Mouse (Mus musculus): ENCODE results near the gene Msx1. TPM values are rescaled to one million over a fixed set of nuclear protein-coding genes. Genes with fewer than 3 reads are reported as not detected.
"Not testable (repeated sequence)": the region's sequence is repeated elsewhere in the genome, so short reads cannot be mapped to it uniquely, and the experiment has no call there.

Gene Msx1
- polyA plus RNA-seq, 1 experiment from 2014 or later = 73.2 TPM

- no peak overlapping the region for H3K4me3 ChIP-seq (ENCODE audit: low read depth, low read length)
- ATAC-seq (ENCODE audit: low read depth) = peak; percentile 37; the same call in 1 of the 2 replicates
- H3K27ac ChIP-seq (replicated peaks; ENCODE audit: low read depth, low read length) = no peak overlapping the region
- WGBS = 48% methylated on average over 15 of the region's 15 CpGs
- H3K9ac ChIP-seq (ENCODE audit: low read depth, low read length) = no peak overlapping the region
- H3K4me1 ChIP-seq (ENCODE audit: control insufficient read depth, insufficient read depth, low read length) = no peaks in the 10 kb centered on the region
- no peak overlapping the region for H3K4me2 ChIP-seq (ENCODE audit: low read depth, low read length)
- no peaks in the 10 kb centered on the region for H3K9me3 ChIP-seq (ENCODE audit: control insufficient read depth, low read length)
- H3K27me3 ChIP-seq (replicated peaks; ENCODE audit: control insufficient read depth, insufficient read depth, low read length) = no peaks in the 10 kb centered on the region
- DNase-seq (ENCODE audit: low spot score) = no peak
- H3K36me3 ChIP-seq (ENCODE audit: control insufficient read depth, insufficient read depth, low read length) = no peaks in the 10 kb centered on the region
Measured at GRCm38 (mm10) chr5:37851305-37851982, 27.1 kb upstream of the Msx1 start.

- H3K9ac ChIP-seq (ENCODE audit: low read depth, low read length) = no peak overlapping the region
- WGBS = 50% methylated on average over 8 of the region's 8 CpGs
- H3K9me3 ChIP-seq (ENCODE audit: control insufficient read depth, low read length) = no peaks in the 10 kb centered on the region
- no peak overlapping the region for H3K4me2 ChIP-seq (ENCODE audit: low read depth, low read length)
- H3K27me3 ChIP-seq (replicated peaks; ENCODE audit: control insufficient read depth, insufficient read depth, low read length) = no peaks in the 10 kb centered on the region
- no peaks in the 10 kb centered on the region for H3K4me1 ChIP-seq (ENCODE audit: control insufficient read depth, insufficient read depth, low read length)
- H3K4me3 ChIP-seq (ENCODE audit: low read depth, low read length) = no peak overlapping the region
- DNase-seq (ENCODE audit: low spot score) = no peak
- H3K27ac ChIP-seq (replicated peaks; ENCODE audit: low read depth, low read length) = no peak overlapping the region
- H3K36me3 ChIP-seq (ENCODE audit: control insufficient read depth, insufficient read depth, low read length) = no peaks in the 10 kb centered on the region
- no peak for ATAC-seq (ENCODE audit: low read depth)
Measured at GRCm38 (mm10) chr5:37848991-37849719, 24.8 kb upstream of the Msx1 start.

GRCm38 (mm10) chr5:37836267-37836646 is 11.9 kb upstream of the Msx1 start:
- Histone ChIP-seq H3K36me3 (ENCODE audit: control insufficient read depth, insufficient read depth, low read length) (no peaks in the 10 kb centered on the region), H3K4me2 (ENCODE audit: low read depth, low read length) (no peak overlapping the region), H3K9ac (ENCODE audit: low read depth, low read length) (no peak overlapping the region), H3K27me3 (replicated peaks; ENCODE audit: control insufficient read depth, insufficient read depth, low read length) (peaks cover 70% of the 10 kb centered on the region), H3K27ac (replicated peaks; ENCODE audit: low read depth, low read length) (no peak overlapping the region), H3K9me3 (ENCODE audit: control insufficient read depth, low read length) (no peaks in the 10 kb centered on the region), H3K4me1 (ENCODE audit: control insufficient read depth, insufficient read depth, low read length) (no peaks in the 10 kb centered on the region), H3K4me3 (ENCODE audit: low read depth, low read length) (no peak overlapping the region)
- DNase-seq (ENCODE audit: low spot score) (no peak), ATAC-seq (ENCODE audit: low read depth) (no peak)
- WGBS = 45% methylated on average over 3 of the region's 3 CpGs

GRCm38 (mm10) chr5:37835590-37836266 is 11.3 kb upstream of the Msx1 start:
- Histone ChIP-seq H3K9ac (ENCODE audit: low read depth, low read length) (no peak overlapping the region), H3K36me3 (ENCODE audit: control insufficient read depth, insufficient read depth, low read length) (no peaks in the 10 kb centered on the region), H3K27ac (replicated peaks; ENCODE audit: low read depth, low read length) (no peak overlapping the region), H3K4me2 (ENCODE audit: low read depth, low read length) (no peak overlapping the region), H3K4me3 (ENCODE audit: low read depth, low read length) (no peak overlapping the region), H3K4me1 (ENCODE audit: control insufficient read depth, insufficient read depth, low read length) (no peaks in the 10 kb centered on the region), H3K9me3 (ENCODE audit: control insufficient read depth, low read length) (no peaks in the 10 kb centered on the region), H3K27me3 (replicated peaks; ENCODE audit: control insufficient read depth, insufficient read depth, low read length) (peaks cover 75% of the 10 kb centered on the region)
- WGBS = 11% methylated on average over 6 of the region's 6 CpGs
- ATAC-seq (ENCODE audit: low read depth) (no peak), DNase-seq (ENCODE audit: low spot score) (no peak)

GRCm38 (mm10) chr5:37832766-37833165 is 8.4 kb upstream of the Msx1 start:
- peaks cover 87% of the 10 kb centered on the region for H3K27me3 ChIP-seq (replicated peaks; ENCODE audit: control insufficient read depth, insufficient read depth, low read length)
- H3K4me1 ChIP-seq (ENCODE audit: control insufficient read depth, insufficient read depth, low read length) = peaks cover 10% of the 10 kb centered on the region; the same call in 1 of the 2 replicates
- WGBS = 11% methylated on average over 6 of the region's 6 CpGs

GRCm38 (mm10) chr5:37832031-37832430 is 7.6 kb upstream of the Msx1 start:
- H3K9me3 ChIP-seq (ENCODE audit: control insufficient read depth, low read length) = peaks cover 5% of the 10 kb centered on the region; the same call in 1 of the 2 replicates
- peaks cover 10% of the 10 kb centered on the region; the same call in 1 of the 2 replicates for H3K4me1 ChIP-seq (ENCODE audit: control insufficient read depth, insufficient read depth, low read length)
- ATAC-seq (ENCODE audit: low read depth) (no peak), DNase-seq (ENCODE audit: low spot score) (no peak)
- H3K9ac ChIP-seq (ENCODE audit: low read depth, low read length) = no peak overlapping the region
- WGBS = 15% methylated on average over 13 of the region's 13 CpGs
- H3K4me3 ChIP-seq (ENCODE audit: low read depth, low read length) = no peak overlapping the region
- H3K27ac ChIP-seq (replicated peaks; ENCODE audit: low read depth, low read length) = no peak overlapping the region
- no peaks in the 10 kb centered on the region for H3K36me3 ChIP-seq (ENCODE audit: control insufficient read depth, insufficient read depth, low read length)
- peaks cover 88% of the 10 kb centered on the region for H3K27me3 ChIP-seq (replicated peaks; ENCODE audit: control insufficient read depth, insufficient read depth, low read length)
- no peak overlapping the region for H3K4me2 ChIP-seq (ENCODE audit: low read depth, low read length)

More at GRCm38 (mm10) chr5:37832766-37833165, 8.4 kb upstream of the Msx1 start:
- Histone ChIP-seq H3K4me3 (ENCODE audit: low read depth, low read length) (no peak overlapping the region), H3K4me2 (ENCODE audit: low read depth, low read length) (no peak overlapping the region), H3K9ac (ENCODE audit: low read depth, low read length) (no peak overlapping the region), H3K9me3 (ENCODE audit: control insufficient read depth, low read length) (peaks cover 5% of the 10 kb centered on the region; the same call in 1 of the 2 replicates), H3K36me3 (ENCODE audit: control insufficient read depth, insufficient read depth, low read length) (no peaks in the 10 kb centered on the region), H3K27ac (replicated peaks; ENCODE audit: low read depth, low read length) (no peak overlapping the region)
- ATAC-seq (ENCODE audit: low read depth) = no peak
- DNase-seq (ENCODE audit: low spot score) = no peak

- not testable (repeated sequence) for H3K4me2 ChIP-seq (ENCODE audit: low read depth, low read length); H3K27ac ChIP-seq (replicated peaks; ENCODE audit: low read depth, low read length); H3K4me3 ChIP-seq (ENCODE audit: low read depth, low read length); H3K9ac ChIP-seq (ENCODE audit: low read depth, low read length); H3K9me3 ChIP-seq (ENCODE audit: control insufficient read depth, low read length); ATAC-seq (ENCODE audit: low read depth); H3K36me3 ChIP-seq (ENCODE audit: control insufficient read depth, insufficient read depth, low read length); DNase-seq (ENCODE audit: low spot score)
- Histone ChIP-seq H3K4me1 (ENCODE audit: control insufficient read depth, insufficient read depth, low read length) (peaks cover 10% of the 10 kb centered on the region; the same call in 1 of the 2 replicates), H3K27me3 (replicated peaks; ENCODE audit: control insufficient read depth, insufficient read depth, low read length) (peaks cover 92% of the 10 kb centered on the region)
- WGBS = 29% methylated on average over 6 of the region's 7 CpGs
Measured at GRCm38 (mm10) chr5:37830436-37830835, 6.1 kb upstream of the Msx1 start.

- no peak overlapping the region for H3K4me2 ChIP-seq (ENCODE audit: low read depth, low read length)
- H3K4me3 ChIP-seq (ENCODE audit: low read depth, low read length) = no peak overlapping the region
- peaks cover 10% of the 10 kb centered on the region; the same call in 1 of the 2 replicates for H3K4me1 ChIP-seq (ENCODE audit: control insufficient read depth, insufficient read depth, low read length)
- H3K9ac ChIP-seq (ENCODE audit: low read depth, low read length) = no peak overlapping the region
- H3K27me3 ChIP-seq (replicated peaks; ENCODE audit: control insufficient read depth, insufficient read depth, low read length) = peaks cover 96% of the 10 kb centered on the region
- no peak for DNase-seq (ENCODE audit: low spot score)
- no peaks in the 10 kb centered on the region for H3K36me3 ChIP-seq (ENCODE audit: control insufficient read depth, insufficient read depth, low read length)
- 10% methylated on average over 4 of the region's 4 CpGs for WGBS
- H3K27ac ChIP-seq (replicated peaks; ENCODE audit: low read depth, low read length) = no peak overlapping the region
- no peak for ATAC-seq (ENCODE audit: low read depth)
- peaks cover 5% of the 10 kb centered on the region; the same call in 1 of the 2 replicates for H3K9me3 ChIP-seq (ENCODE audit: control insufficient read depth, low read length)
Measured at GRCm38 (mm10) chr5:37829926-37830325, 5.5 kb upstream of the Msx1 start.
